Mouse (Mus musculus) hindbrain, embryonic 11.5 days (tissue): ENCODE measurements at regions not wholly inside any gene's neighbourhood (a gene's known extent, or its start where the extent isn't known, plus 50 kb on each side); places are given as distances from the start of the nearest gene placed in this dataset.
"Not testable (repeated sequence)": the region's sequence is repeated elsewhere in the genome, so short reads cannot be mapped to it uniquely, and the experiment has no call there.

Experiments used
- ATAC-seq: fragments of 200-750 bp; cut with Nextera tagmentation; 2 replicates; pipeline ENCODE4 v1.8.0; 2017; ENCODE audit warnings: mild to moderate bottlenecking, moderate TSS enrichment, moderate library complexity; ENCODE audit not compliant: low FRiP score
- DNase-seq: peaks from one replicate; pipeline ENCODE4 v3.0.0-alpha.2; 2015; ENCODE audit warnings: low spot score
- H3K27ac ChIP-seq: fragments of 300-500 bp; sonication (generic); 2 replicates; pipeline ENCODE4 v1.5.1; 2014; ENCODE audit warnings: mild to moderate bottlenecking, low read depth, low read length
- H3K27me3 ChIP-seq: fragments of 300-500 bp; sonication (generic); 2 replicates; pipeline ENCODE4 v1.6.1; 2014; ENCODE audit warnings: mild to moderate bottlenecking, low read length, moderate library complexity, mixed read lengths; ENCODE audit not compliant: control insufficient read depth, insufficient read depth
- H3K36me3 ChIP-seq: fragments of 300-500 bp; sonication (generic); 2 replicates; pipeline ENCODE4 v1.6.1; 2014; ENCODE audit warnings: mild to moderate bottlenecking, low read length, moderate library complexity, mixed read lengths; ENCODE audit not compliant: control insufficient read depth, insufficient read depth
- H3K4me1 ChIP-seq: fragments of 300-500 bp; sonication (generic); replicated peaks from 2 replicates; pipeline ENCODE4 v1.6.1; 2014; ENCODE audit warnings: low read length, mixed read lengths; ENCODE audit not compliant: control insufficient read depth, insufficient read depth
- H3K4me2 ChIP-seq: fragments of 300-500 bp; sonication (generic); replicated peaks from 2 replicates; pipeline ENCODE4 v1.6.1; 2014; ENCODE audit warnings: mild to moderate bottlenecking, low read depth, low read length
- H3K4me3 ChIP-seq: fragments of 300-500 bp; sonication (generic); 2 replicates; pipeline ENCODE4 v1.5.1; 2014; ENCODE audit warnings: low read depth, low read length
- H3K9ac ChIP-seq: fragments of 300-500 bp; sonication (generic); 2 replicates; pipeline ENCODE4 v1.6.1; 2014; ENCODE audit warnings: low read depth, low read length
- H3K9me3 ChIP-seq: fragments of 300-500 bp; sonication (generic); 2 replicates; pipeline ENCODE4 v1.6.1; 2016; ENCODE audit warnings: low read length; ENCODE audit not compliant: control insufficient read depth
- WGBS: fragments of 180-500 bp; shearing (Covaris S2); extraction: QIAGEN DNeasy Blood & Tissue Kit; methylation state at CpG from one replicate; pipeline ENCODE4 v1.1.7; 2014; 5-methylcytosine and 5-hydroxymethylcytosine counted together

DNA sequence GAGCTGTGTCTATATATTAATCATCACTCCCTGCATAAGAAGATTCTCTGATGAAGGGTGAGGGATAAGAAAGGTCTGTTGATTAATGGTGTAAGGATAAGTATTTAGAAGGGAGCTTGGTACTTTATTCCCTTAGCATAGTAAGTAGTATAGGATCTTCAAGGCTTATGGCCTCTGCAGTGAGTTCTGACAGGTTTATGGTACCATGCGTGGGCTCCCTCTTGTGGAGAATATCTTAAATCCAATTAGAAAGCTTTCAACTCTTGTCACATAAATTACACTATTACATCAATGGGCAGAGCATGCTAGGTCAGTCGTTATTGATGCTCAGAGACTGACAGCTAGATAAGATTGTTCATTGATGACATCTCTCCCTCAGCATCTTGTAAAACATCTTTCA, 112.7 kb upstream of the Grin3a start:
- ATAC-seq (no peak), DNase-seq (peak; percentile 20)
- Histone ChIP-seq H3K27ac (no peak overlapping the region), H3K9me3 (no peaks in the 10 kb centered on the region), H3K27me3 (no peaks in the 10 kb centered on the region), H3K4me2 (no peak overlapping the region), H3K9ac (no peak overlapping the region), H3K36me3 (no peaks in the 10 kb centered on the region), H3K4me3 (no peak overlapping the region), H3K4me1 (no peaks in the 10 kb centered on the region)
- WGBS: 18% methylated on average over 2 of the region's 2 CpGs

DNA sequence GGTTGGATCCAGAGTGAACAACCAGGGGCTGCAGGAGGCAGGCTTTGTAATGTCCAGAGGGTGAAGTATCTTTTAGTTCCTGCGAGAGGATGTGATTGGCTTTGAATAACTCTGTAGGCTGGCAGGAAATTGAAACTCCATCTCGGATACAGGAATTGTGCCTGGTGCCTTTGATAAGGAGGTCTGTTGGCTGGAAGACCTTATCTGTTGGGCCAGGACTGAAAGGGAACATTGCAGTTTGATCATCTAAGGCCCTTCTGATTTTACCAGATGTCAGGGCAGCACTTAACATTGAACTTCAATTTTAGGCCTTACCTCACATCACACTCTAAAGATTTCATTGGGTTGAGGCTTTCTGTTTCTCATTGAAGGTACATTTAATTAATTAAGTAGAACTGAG, 111.3 kb upstream of the Grin3a start:
- no peak overlapping the region for H3K27ac ChIP-seq
- ATAC-seq: no peak
- no peak overlapping the region for H3K9ac ChIP-seq
- H3K4me3 ChIP-seq: no peak overlapping the region
- no peaks in the 10 kb centered on the region for H3K36me3 ChIP-seq
- H3K27me3 ChIP-seq: no peaks in the 10 kb centered on the region
- no peaks in the 10 kb centered on the region for H3K4me1 ChIP-seq
- no peak for DNase-seq
- H3K4me2 ChIP-seq: no peak overlapping the region
- no peaks in the 10 kb centered on the region for H3K9me3 ChIP-seq
- WGBS: 70% methylated on average over 2 of the region's 2 CpGs

DNA sequence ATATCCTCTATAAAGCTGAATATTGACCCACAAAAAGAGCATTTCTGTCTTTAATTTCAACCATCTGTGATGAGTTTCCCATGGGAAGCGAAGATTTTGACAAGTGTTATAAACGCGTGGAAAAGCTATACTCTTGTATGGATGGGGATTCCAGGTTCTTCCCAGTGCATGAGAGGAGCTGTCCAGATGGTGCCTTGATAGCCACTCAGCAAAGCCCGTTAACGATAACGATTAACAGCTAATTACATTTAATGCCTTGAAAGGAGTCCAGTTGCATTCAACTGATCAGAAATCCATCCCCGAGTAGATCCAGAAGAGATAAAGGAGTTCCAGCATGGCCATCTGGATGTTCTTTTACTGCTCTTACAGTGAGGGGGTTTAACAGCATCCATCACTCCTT, 100.8 kb upstream of the Grin3a start:
- Histone ChIP-seq H3K4me1 (no peaks in the 10 kb centered on the region), H3K4me3 (no peak overlapping the region), H3K27ac (no peak overlapping the region), H3K4me2 (no peak overlapping the region), H3K9me3 (no peaks in the 10 kb centered on the region), H3K9ac (no peak overlapping the region), H3K27me3 (no peaks in the 10 kb centered on the region), H3K36me3 (no peaks in the 10 kb centered on the region)
- DNase-seq: no peak
- no peak for ATAC-seq
- WGBS: 85% methylated on average over 7 of the region's 7 CpGs

DNA sequence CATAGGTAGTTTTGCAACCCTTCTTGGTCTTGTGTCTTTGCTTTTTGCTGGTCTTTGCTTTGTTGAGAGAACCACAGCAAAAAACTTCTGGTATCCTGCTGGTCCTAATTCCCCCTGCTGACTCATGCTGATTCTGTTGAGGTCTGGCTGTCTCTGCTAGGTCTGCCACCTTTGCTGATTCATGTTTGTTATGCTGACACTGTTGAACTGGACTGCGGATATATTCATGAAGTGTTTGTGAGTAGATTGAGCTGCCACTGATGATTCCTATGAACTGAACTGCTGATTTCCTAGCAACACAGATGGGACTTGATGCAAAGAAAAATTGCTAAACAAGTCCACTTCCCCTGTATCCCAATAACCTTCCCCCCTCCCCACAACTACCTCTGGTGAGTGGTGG, 91.9 kb upstream of the Grin3a start:
- 94% methylated on average over 1 of the region's 1 CpGs for WGBS
- ATAC-seq: no peak
- Histone ChIP-seq H3K27ac (no peak overlapping the region), H3K9me3 (no peaks in the 10 kb centered on the region), H3K4me1 (no peaks in the 10 kb centered on the region), H3K27me3 (no peaks in the 10 kb centered on the region), H3K36me3 (no peaks in the 10 kb centered on the region), H3K4me3 (no peak overlapping the region), H3K4me2 (no peak overlapping the region), H3K9ac (no peak overlapping the region)
- no peak for DNase-seq

DNA sequence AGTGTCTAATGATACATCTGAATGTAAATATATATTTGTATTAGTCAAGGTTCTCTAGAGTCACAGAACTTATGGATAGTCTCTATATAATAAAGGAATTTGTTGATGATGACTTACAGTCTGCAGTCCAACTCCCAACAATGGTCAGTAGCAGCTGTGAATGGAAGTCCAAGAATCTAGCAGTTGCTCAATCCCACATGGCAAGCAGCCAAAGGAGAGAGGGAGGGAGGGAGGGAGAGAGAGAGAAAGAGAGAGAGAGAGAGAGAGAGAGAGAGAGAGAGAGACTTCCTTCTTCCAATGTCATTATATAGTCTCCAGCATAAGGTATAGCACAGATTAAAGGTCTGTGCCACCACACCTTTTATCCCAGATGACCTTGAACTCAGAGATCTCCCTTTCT, 84.1 kb upstream of the Grin3a start:
- ATAC-seq, H3K27ac ChIP-seq, H3K27me3 ChIP-seq, H3K4me1 ChIP-seq, H3K4me2 ChIP-seq, H3K9ac ChIP-seq, DNase-seq, H3K36me3 ChIP-seq, H3K4me3 ChIP-seq, H3K9me3 ChIP-seq: not testable (repeated sequence)

DNA sequence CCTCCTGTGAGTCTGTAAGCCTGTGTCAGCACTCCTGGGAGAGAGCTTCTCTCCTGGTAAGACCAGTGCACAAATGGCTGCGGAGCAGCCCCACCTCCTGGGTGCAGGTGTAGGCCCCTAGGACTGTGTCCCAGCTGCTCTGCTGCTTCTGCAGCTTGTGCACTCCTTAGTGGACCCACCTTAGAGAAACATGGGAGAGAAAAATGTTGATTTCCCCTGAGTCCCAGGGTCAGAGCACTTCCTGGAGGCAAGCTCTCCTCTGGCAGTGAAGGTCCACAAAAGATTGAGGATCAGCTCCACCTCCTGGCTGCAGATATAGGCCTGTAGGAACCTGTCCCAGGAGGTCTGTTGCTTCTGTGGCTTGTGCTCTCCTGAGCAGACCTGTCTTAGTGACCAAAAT, 81.5 kb upstream of the Grin3a start:
- Histone ChIP-seq H3K4me1 (no peaks in the 10 kb centered on the region), H3K9ac (no peak overlapping the region), H3K4me3 (no peak overlapping the region), H3K36me3 (no peaks in the 10 kb centered on the region), H3K27me3 (no peaks in the 10 kb centered on the region), H3K27ac (no peak overlapping the region), H3K9me3 (no peaks in the 10 kb centered on the region), H3K4me2 (no peak overlapping the region)
- ATAC-seq (no peak), DNase-seq (no peak)
- 85% methylated on average over 1 of the region's 1 CpGs for WGBS

DNA sequence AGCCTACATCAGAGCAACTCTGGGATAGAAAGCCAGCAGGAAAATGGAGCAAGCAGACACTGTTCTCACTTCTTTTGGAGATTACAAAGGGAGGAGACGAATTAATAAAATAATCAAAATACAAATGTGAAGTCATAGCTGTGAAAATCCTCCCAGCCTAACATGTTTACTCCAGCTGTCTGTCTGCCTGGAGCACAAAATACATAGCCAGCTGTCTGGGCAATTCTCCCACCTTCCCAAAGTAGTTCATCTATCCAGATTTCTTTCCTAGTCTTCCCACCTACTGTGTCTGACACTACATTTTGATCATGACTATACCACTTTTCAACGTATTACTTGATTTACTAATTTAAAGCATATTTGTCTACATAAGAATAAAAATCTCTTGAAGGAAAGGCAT, 68.7 kb upstream of the Grin3a start:
- DNase-seq (no peak), ATAC-seq (no peak)
- WGBS: 92% methylated on average over 2 of the region's 2 CpGs

DNA sequence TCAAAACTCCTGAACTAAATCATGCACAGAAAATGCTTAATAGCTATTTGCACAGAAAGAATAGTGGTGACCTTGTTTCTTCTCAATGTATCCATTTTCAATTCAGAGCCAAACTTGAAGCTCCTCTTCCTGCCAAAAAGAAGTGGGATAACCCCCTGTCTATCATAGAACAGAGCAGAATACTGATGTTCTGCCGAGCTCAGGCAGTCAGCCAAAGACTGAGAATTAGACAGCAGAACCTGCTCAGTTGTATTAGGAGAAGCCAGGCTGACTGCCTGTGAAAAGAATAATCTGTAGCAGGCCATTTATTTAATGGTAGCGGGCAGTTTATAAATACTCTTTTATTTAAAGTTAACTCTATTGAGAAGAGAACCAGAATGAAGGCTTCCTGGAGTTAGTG, 68.1 kb upstream of the Grin3a start:
- H3K27me3 ChIP-seq: no peaks in the 10 kb centered on the region
- no peak overlapping the region for H3K4me3 ChIP-seq
- 75% methylated on average over 2 of the region's 2 CpGs for WGBS
- no peaks in the 10 kb centered on the region for H3K36me3 ChIP-seq
- no peak for ATAC-seq
- no peak overlapping the region for H3K9ac ChIP-seq
- H3K4me1 ChIP-seq: no peaks in the 10 kb centered on the region
- no peak for DNase-seq
- H3K9me3 ChIP-seq: no peaks in the 10 kb centered on the region
- H3K4me2 ChIP-seq: no peak overlapping the region
- H3K27ac ChIP-seq: no peak overlapping the region

More for the DNA sequence above, 68.7 kb upstream of the Grin3a start:
- Histone ChIP-seq H3K27me3 (no peaks in the 10 kb centered on the region), H3K4me2 (no peak overlapping the region), H3K27ac (no peak overlapping the region), H3K9me3 (no peaks in the 10 kb centered on the region), H3K4me3 (no peak overlapping the region), H3K36me3 (no peaks in the 10 kb centered on the region), H3K9ac (no peak overlapping the region), H3K4me1 (no peaks in the 10 kb centered on the region)
